Mouse (Mus musculus): ENCODE data around the gene Ubxn11. TPM values are rescaled to one million over a fixed set of nuclear protein-coding genes. Genes with fewer than 3 reads are reported as not detected.

Ubxn11 gene
- 1.8 and 2.1 TPM in 2 replicates for polyA plus RNA-seq (2015; fragmentation: Nextera tagmentation; extraction: Ambion mirVana)

DNA sequence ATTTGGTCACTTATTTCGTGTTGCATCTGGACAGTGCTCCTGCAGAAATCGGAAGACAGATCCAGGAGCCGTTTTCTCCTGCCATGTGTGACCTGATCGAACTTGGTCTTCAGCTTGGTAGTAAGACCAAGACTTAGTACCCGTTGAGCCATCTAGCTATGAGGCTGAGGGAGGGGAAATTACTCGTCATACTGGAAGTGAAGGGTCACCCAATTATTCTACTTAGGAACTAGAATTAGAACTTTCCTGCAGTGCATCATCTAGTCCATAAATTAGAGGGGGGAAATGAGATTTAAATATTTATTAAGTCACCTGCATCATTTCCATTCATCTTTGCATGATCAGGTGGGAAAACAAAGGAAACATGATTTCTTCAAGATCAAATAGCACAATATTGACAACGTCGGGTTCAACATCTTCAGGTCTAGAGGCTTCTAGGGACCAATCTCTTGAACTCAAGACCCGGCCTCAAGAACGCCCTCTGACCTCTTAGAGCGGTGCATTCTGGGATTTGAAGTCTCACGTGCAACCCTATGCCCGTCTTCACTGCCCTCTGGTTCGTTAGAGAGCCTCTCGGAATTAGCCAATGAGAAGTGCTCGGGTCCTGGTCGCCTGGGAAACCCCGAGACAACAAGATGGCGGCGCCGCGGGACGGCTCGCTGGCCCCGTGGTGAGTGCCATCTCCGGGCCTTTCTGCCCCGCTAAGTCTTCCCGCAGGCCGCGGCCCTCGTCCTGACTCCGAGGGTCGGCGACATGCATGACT, at the start of gene Ubxn11:
Gene Ubxn11 (plus strand): TSS at position 592 of the 763 bp plus-strand sequence.
- H3K27me3 ChIP-seq = no peaks in the 10 kb centered on the region
- H3K4me2 ChIP-seq = peak within 1 kb of the TSS; percentile 74
- H3K9ac ChIP-seq = peak within 1 kb of the TSS; percentile 54
- peak within 1 kb of the TSS; percentile 66 for H3K27ac ChIP-seq (replicated peaks)
- 13% methylated on average over 34 of the region's 34 CpGs for WGBS (ENCODE audit: insufficient replicate concordance)
- no peaks in the 10 kb centered on the region for H3K9me3 ChIP-seq (replicated peaks)
- H3K36me3 ChIP-seq (replicated peaks) = no peaks in the 10 kb centered on the region
- H3K4me3 ChIP-seq (replicated peaks) = peak within 1 kb of the TSS; percentile 78
- peaks cover 31% of the 10 kb centered on the region for H3K4me1 ChIP-seq (replicated peaks)
- peak; percentile 89 for ATAC-seq (ENCODE audit: insufficient read depth)

DNA sequence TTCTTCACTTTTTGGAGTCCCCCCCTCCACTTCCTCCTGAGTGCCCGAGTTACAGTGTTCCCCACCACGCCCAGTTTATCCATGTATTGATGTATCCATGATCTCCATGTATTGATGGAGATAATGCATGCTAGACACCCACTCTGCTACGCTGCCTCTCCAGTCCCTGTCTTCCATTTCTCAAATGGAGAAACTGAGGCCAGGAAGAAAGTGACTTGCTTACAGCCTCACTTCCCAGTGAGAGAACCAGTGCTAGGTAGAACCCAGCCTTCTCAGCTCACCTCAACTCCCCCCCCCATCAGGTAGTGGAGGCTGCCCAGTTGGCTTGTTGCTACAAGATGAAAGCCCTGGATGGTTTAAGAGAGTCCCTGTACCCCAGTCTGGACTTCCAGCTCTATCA, 48.8 kb upstream of the Ubxn11 start, which contains the start of gene Zfp683:
Gene Zfp683 (plus strand): TSS at position 301 of the 400 bp plus-strand sequence.
- Histone ChIP-seq H3K4me3 (replicated peaks) (no peak within 1 kb of the TSS), H3K4me1 (replicated peaks) (0 out of 2 replicates have a peak, but pooled peaks cover 8% of the 10 kb centered on the region), H3K9ac (no peak within 1 kb of the TSS), H3K27ac (replicated peaks) (no peak within 1 kb of the TSS), H3K36me3 (replicated peaks) (no peaks in the 10 kb centered on the region), H3K4me2 (no peak within 1 kb of the TSS), H3K9me3 (replicated peaks) (no peaks in the 10 kb centered on the region), H3K27me3 (peaks cover 10% of the 10 kb centered on the region)
- ATAC-seq (ENCODE audit: insufficient read depth) = no peak
- WGBS (ENCODE audit: insufficient replicate concordance) = 46% methylated on average over 3 of the region's 3 CpGs

DNA sequence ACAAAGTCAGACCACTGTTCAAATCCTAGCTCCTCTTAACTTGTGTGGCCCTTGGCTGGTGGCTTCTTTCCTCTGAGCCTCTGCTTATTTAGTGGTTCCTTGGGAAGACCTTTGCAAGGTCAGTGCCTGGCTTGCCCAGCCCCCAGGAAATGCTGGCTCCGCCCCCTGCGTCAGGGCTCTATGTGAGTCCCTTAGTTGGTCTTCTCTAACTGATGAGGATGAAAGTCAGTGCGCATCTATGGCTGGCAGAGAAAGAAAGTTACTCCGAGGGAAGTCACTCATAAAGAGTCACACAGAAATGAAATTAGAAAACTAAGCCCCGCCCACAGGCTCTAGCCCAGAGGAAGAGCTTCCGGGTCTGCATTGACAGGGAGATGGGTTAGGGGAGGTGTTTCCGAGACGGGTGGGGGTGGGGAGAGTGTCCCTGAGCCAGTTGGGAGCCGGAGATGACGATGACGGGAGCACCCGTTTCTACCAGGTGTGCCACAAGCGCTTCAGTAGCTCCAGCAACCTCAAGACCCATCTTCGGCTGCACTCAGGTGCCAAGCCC, 44.1 kb upstream of the Ubxn11 start:
- H3K9ac ChIP-seq = no peak overlapping the region
- 19% methylated on average over 14 of the region's 14 CpGs for WGBS (ENCODE audit: insufficient replicate concordance)
- H3K36me3 ChIP-seq (replicated peaks) = no peaks in the 10 kb centered on the region
- no peaks in the 10 kb centered on the region for H3K9me3 ChIP-seq (replicated peaks)
- H3K27ac ChIP-seq (replicated peaks) = no peak overlapping the region
- H3K4me1 ChIP-seq (replicated peaks) = peaks cover 20% of the 10 kb centered on the region
- peak overlapping the region; percentile 11; the same call in 1 of the 2 replicates for H3K4me3 ChIP-seq (replicated peaks)
- H3K4me2 ChIP-seq = peak overlapping the region; percentile 37
- peaks cover 10% of the 10 kb centered on the region for H3K27me3 ChIP-seq
- no peak for ATAC-seq (ENCODE audit: insufficient read depth)

DNA sequence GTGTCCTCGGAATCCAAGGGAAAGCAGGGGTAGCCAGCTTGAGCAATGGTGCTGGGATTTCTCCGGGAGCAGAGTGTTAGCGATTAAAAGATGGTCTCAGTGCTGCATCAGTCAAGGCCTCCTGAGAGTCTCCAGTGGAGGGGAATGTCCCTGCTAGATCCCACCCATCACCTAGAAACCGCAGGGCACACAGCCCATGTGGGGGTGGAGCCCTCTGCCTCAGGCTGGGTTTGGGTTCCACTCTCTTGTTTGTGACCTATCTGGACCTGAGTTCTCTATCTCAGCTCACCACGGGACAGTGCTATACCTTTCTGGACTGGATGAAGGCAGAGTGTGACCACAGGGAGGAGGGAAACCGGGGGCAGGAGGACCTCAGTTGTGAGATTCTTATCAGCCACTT, 43.5 kb upstream of the Ubxn11 start:
- H3K4me3 ChIP-seq (replicated peaks) = no peak overlapping the region
- no peak for ATAC-seq (ENCODE audit: insufficient read depth)

GRCm38 (mm10) chr4:134060135-134060865, 42.1 kb upstream of the Ubxn11 start, which contains the start of gene Crybg2:
Gene Crybg2 (plus strand): TSS chr4:134060815.
- Histone ChIP-seq H3K9ac (no peak within 1 kb of the TSS), H3K27ac (replicated peaks) (no peak within 1 kb of the TSS), H3K9me3 (replicated peaks) (no peaks in the 10 kb centered on the region), H3K4me1 (replicated peaks) (peaks cover 20% of the 10 kb centered on the region), H3K27me3 (peaks cover 19% of the 10 kb centered on the region), H3K4me3 (replicated peaks) (no peak within 1 kb of the TSS), H3K4me2 (peak within 1 kb of the TSS; percentile 25), H3K36me3 (replicated peaks) (no peaks in the 10 kb centered on the region)
- 59% methylated on average over 28 of the region's 28 CpGs for WGBS (ENCODE audit: insufficient replicate concordance)
- no peak for ATAC-seq (ENCODE audit: insufficient read depth)

More for the DNA sequence above, 43.5 kb upstream of the Ubxn11 start:
- Histone ChIP-seq H3K4me2 (peak overlapping the region; percentile 37; the same call in 1 of the 2 replicates), H3K36me3 (replicated peaks) (no peaks in the 10 kb centered on the region), H3K9ac (no peak overlapping the region), H3K27me3 (peaks cover 10% of the 10 kb centered on the region), H3K4me1 (replicated peaks) (peaks cover 20% of the 10 kb centered on the region), H3K9me3 (replicated peaks) (no peaks in the 10 kb centered on the region), H3K27ac (replicated peaks) (no peak overlapping the region)
- 55% methylated on average over 6 of the region's 6 CpGs for WGBS (ENCODE audit: insufficient replicate concordance)

DNA sequence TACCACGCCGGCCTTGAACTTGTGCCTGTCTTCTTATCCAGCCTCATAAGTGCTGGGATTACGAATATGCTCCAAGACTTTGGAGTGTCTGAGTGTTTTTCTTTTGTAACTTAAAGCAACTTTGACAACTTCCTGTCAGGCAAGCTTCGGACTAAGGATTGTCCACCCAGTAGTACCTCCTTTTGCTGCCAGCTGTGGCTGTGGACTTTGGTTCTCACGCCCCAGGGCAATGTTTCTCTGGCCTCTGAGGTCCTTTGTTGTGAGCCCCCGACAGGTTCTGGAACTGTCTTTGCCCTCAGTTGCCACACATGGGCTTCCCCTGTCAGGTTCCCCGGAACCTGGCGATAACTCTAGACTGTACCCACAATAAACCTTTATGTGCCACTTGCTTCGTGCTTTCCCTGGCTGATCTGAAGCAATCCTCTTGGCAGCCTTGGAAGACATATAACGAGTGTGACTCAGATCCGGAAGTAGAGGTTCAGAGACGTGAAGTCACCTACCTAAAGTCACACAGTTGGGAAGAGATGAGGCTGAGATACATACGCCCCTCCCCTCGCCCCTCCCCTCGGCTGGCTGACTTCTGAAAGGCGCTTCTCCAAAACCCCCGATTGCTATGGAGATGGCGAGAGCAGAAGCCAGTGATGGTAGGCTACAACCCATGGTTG, 41.1 kb upstream of the Ubxn11 start:
- H3K9ac ChIP-seq = no peak overlapping the region

DNA sequence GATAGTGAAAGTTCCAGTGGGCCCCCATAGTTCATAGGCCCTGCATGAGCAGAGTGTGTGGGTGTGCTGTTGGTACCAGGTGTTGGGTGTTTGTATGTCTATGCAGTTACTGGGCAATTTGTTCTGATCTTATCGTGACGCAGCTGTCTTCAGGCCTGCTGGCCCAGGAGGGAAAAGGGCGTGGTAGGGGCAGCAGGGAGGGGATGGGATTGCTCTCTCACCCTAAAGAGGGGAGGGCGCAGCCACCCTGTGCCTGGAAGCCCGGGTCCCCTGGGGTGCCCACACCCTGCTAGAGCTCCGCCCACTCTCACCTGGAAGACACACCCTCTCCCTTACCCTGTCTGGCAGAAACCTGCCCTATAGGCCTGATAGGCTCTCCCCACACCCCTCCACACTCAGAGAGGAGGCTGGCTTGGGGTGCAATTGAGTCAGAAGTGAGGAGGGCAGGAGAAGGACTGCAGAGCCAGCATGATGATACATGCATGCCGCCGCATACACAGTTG, 40.4 kb upstream of the Ubxn11 start:
- peak; percentile 25; the same call in 1 of the 2 replicates for ATAC-seq (ENCODE audit: insufficient read depth)
- Histone ChIP-seq H3K27ac (replicated peaks) (no peak overlapping the region), H3K9me3 (replicated peaks) (no peaks in the 10 kb centered on the region), H3K4me2 (no peak overlapping the region), H3K4me3 (replicated peaks) (no peak overlapping the region), H3K4me1 (replicated peaks) (peaks cover 20% of the 10 kb centered on the region), H3K9ac (no peak overlapping the region), H3K27me3 (peaks cover 34% of the 10 kb centered on the region), H3K36me3 (replicated peaks) (no peaks in the 10 kb centered on the region)
- WGBS (ENCODE audit: insufficient replicate concordance) = 43% methylated on average over 8 of the region's 8 CpGs

More for the DNA sequence above, 41.1 kb upstream of the Ubxn11 start:
- 57% methylated on average over 18 of the region's 18 CpGs for WGBS (ENCODE audit: insufficient replicate concordance)
- H3K4me3 ChIP-seq (replicated peaks) = no peak overlapping the region
- H3K4me1 ChIP-seq (replicated peaks) = peaks cover 20% of the 10 kb centered on the region
- ATAC-seq (ENCODE audit: insufficient read depth) = no peak
- peaks cover 27% of the 10 kb centered on the region for H3K27me3 ChIP-seq
- H3K4me2 ChIP-seq = no peak overlapping the region
- H3K9me3 ChIP-seq (replicated peaks) = no peaks in the 10 kb centered on the region
- no peak overlapping the region for H3K27ac ChIP-seq (replicated peaks)
- H3K36me3 ChIP-seq (replicated peaks) = no peaks in the 10 kb centered on the region

- 0 out of 2 replicates have a peak, but pooled peaks have one; percentile 14 for ATAC-seq (ENCODE audit: insufficient read depth)
- Histone ChIP-seq H3K36me3 (replicated peaks) (no peaks in the 10 kb centered on the region), H3K4me3 (replicated peaks) (no peak overlapping the region), H3K9me3 (replicated peaks) (no peaks in the 10 kb centered on the region), H3K9ac (no peak overlapping the region), H3K4me2 (no peak overlapping the region), H3K27me3 (peaks cover 34% of the 10 kb centered on the region), H3K27ac (replicated peaks) (no peak overlapping the region), H3K4me1 (replicated peaks) (peaks cover 20% of the 10 kb centered on the region)
- WGBS (ENCODE audit: insufficient replicate concordance) = 27% methylated on average over 8 of the region's 8 CpGs
These were observed 39.8 kb upstream of the Ubxn11 start for GRCm38 (mm10) chr4:134062561-134062960.

- Histone ChIP-seq H3K36me3 (replicated peaks) (no peaks in the 10 kb centered on the region), H3K27me3 (peaks cover 27% of the 10 kb centered on the region), H3K4me2 (no peak overlapping the region), H3K9me3 (replicated peaks) (no peaks in the 10 kb centered on the region), H3K9ac (no peak overlapping the region), H3K27ac (replicated peaks) (no peak overlapping the region), H3K4me3 (replicated peaks) (no peak overlapping the region), H3K4me1 (replicated peaks) (peaks cover 17% of the 10 kb centered on the region)
- ATAC-seq (ENCODE audit: insufficient read depth) = no peak
- 28% methylated on average over 23 of the region's 23 CpGs for WGBS (ENCODE audit: insufficient replicate concordance)
These were observed 36.9 kb upstream of the Ubxn11 start for GRCm38 (mm10) chr4:134065431-134066004.

DNA sequence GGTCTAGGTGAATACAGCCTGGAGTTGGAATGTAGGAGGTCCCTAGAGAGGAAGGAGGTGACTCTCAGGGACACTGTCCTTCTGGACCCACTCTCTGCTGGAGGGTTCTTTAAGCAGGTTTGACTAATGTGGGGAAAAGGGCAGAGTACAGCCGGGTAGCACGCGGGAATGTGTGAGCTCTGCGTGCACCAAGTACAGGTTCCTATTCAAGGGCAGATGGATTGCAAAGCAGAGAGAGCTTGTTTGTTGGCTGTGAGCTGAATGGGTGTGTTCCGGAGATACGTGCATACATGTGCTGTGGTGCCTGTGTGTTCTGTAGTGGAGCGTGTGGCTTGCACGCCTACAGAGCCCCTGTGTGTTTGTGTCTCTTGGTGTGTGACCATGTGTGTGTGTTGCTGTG, 35.0 kb upstream of the Ubxn11 start:
- Histone ChIP-seq H3K4me2 (no peak overlapping the region), H3K27me3 (peaks cover 27% of the 10 kb centered on the region), H3K4me3 (replicated peaks) (no peak overlapping the region), H3K9ac (no peak overlapping the region), H3K27ac (replicated peaks) (no peak overlapping the region), H3K9me3 (replicated peaks) (no peaks in the 10 kb centered on the region), H3K4me1 (replicated peaks) (peaks cover 4% of the 10 kb centered on the region), H3K36me3 (replicated peaks) (no peaks in the 10 kb centered on the region)
- WGBS (ENCODE audit: insufficient replicate concordance) = 75% methylated on average over 8 of the region's 8 CpGs
- ATAC-seq (ENCODE audit: insufficient read depth) = peak; percentile 57

All from liver, embryonic 15.5 days (tissue).